Mouse (Mus musculus) bone marrow, adult 2 months (tissue): ENCODE measurements around the gene Psmb4. TPM values are rescaled to one million over a fixed set of nuclear protein-coding genes. Genes with fewer than 3 reads are reported as not detected.
A peak's percentile ranks its signal among the peaks of the same experiment; 100 is the strongest.

Source experiments
- H3K27ac ChIP-seq: fragments of 200-500 bp; 2 replicates; pipeline ENCODE4 v1.5.1; 2012; ENCODE audit warnings: low read depth, mild to moderate bottlenecking, control low read depth, inconsistent platforms, low read length; ENCODE audit not compliant: control insufficient read depth, poor library complexity, insufficient read depth
- H3K4me1 ChIP-seq: fragments of 200-500 bp; 2 replicates; pipeline ENCODE4 v1.6.1; 2011; ENCODE audit warnings: low read length; ENCODE audit not compliant: control insufficient read depth, insufficient read depth
- H3K4me3 ChIP-seq: fragments of 200-500 bp; replicated peaks from 2 replicates; pipeline ENCODE3; 2011; ENCODE audit warnings: mild to moderate bottlenecking, low read depth, low read length, control low read depth; ENCODE audit not compliant: control insufficient read depth
- CTCF ChIP-seq: fragments of 200-500 bp; IDR thresholded peaks from 2 replicates; pipeline ENCODE4 v1.5.1; 2011; ENCODE audit warnings: low read length, control low read depth; ENCODE audit not compliant: control insufficient read depth, insufficient read depth
- POLR2A ChIP-seq: fragments of 200-500 bp; IDR thresholded peaks from 2 replicates; pipeline ENCODE4 v1.6.1; 2011; ENCODE audit warnings: low read depth, mild to moderate bottlenecking, control low read depth, low read length, borderline replicate concordance; ENCODE audit not compliant: control insufficient read depth
- WGBS: fragments of 180-500 bp; shearing (Covaris S2); methylation state at CpG from one replicate; pipeline ENCODE4 v1.1.7; 2018; 5-methylcytosine and 5-hydroxymethylcytosine counted together
- polyA plus RNA-seq: library from polyadenylated mRNA; stranded (reverse); fragments of >200 nt; gene quantifications from 2 replicates; pipeline ENCODE4 v1.2.4, GENCODE M21; 2011; ENCODE audit warnings: low replicate concordance; ENCODE audit not compliant: missing spikeins, insufficient read depth, insufficient read length

The Psmb4 gene
- polyA plus RNA-seq, 1 experiment, result 443 TPM

- no peak for TF ChIP-seq CTCF
- no peak for TF ChIP-seq POLR2A
- H3K4me1 ChIP-seq, result no peaks in the 10 kb centered on the region
- H3K27ac ChIP-seq, result no peak overlapping the region
- H3K4me3 ChIP-seq, result no peak overlapping the region
- 24% methylated on average over 7 of the region's 7 CpGs for WGBS
Observed at GRCm38 (mm10) chr3:94902747-94903146, 16.0 kb upstream of the Psmb4 start.

GRCm38 (mm10) chr3:94894076-94894475 is 7.3 kb upstream of the Psmb4 start:
- H3K4me1 ChIP-seq, result no peaks in the 10 kb centered on the region
- no peak overlapping the region for H3K4me3 ChIP-seq
- H3K27ac ChIP-seq, result no peak overlapping the region
- WGBS, result 65% methylated on average over 3 of the region's 3 CpGs
- no peak for TF ChIP-seq POLR2A

GRCm38 (mm10) chr3:94888595-94888994 is 1.8 kb upstream of the Psmb4 start:
- 0 out of 2 replicates have a peak, but pooled peaks have one; percentile 10 for TF ChIP-seq CTCF
- TF ChIP-seq POLR2A, result no peak
- no peaks in the 10 kb centered on the region; the same call in 1 of the 2 replicates for H3K4me1 ChIP-seq
- no peak overlapping the region for H3K4me3 ChIP-seq
- no peak overlapping the region for H3K27ac ChIP-seq

- no peak for TF ChIP-seq CTCF
- TF ChIP-seq POLR2A, result no peak
- Histone ChIP-seq H3K4me1 (no peaks in the 10 kb centered on the region; the same call in 1 of the 2 replicates), H3K27ac (no peak overlapping the region), H3K4me3 (no peak overlapping the region)
- WGBS, result 84% methylated on average over 3 of the region's 3 CpGs
Observed at GRCm38 (mm10) chr3:94882579-94882978, 4.2 kb downstream of the Psmb4 start.

GRCm38 (mm10) chr3:94881840-94882239 is 4.9 kb downstream of the Psmb4 start:
- no peak for TF ChIP-seq CTCF
- no peak for TF ChIP-seq POLR2A
- Histone ChIP-seq H3K27ac (no peak overlapping the region), H3K4me1 (no peaks in the 10 kb centered on the region; the same call in 1 of the 2 replicates), H3K4me3 (no peak overlapping the region)
- WGBS, result 81% methylated on average over 4 of the region's 4 CpGs

GRCm38 (mm10) chr3:94878618-94879017 is 8.1 kb downstream of the Psmb4 start:
- TF ChIP-seq CTCF, result no peak
- no peak for TF ChIP-seq POLR2A
- WGBS, result 90% methylated on average over 6 of the region's 6 CpGs
- Histone ChIP-seq H3K4me3 (no peak overlapping the region), H3K4me1 (no peaks in the 10 kb centered on the region), H3K27ac (no peak overlapping the region)

- no peak for TF ChIP-seq CTCF
- TF ChIP-seq POLR2A, result no peak
- Histone ChIP-seq H3K4me3 (no peak overlapping the region), H3K4me1 (no peaks in the 10 kb centered on the region), H3K27ac (no peak overlapping the region)
- WGBS, result 96% methylated on average over 3 of the region's 3 CpGs
Observed at GRCm38 (mm10) chr3:94869011-94869410, 17.8 kb downstream of the Psmb4 start.

GRCm38 (mm10) chr3:94859471-94859870 is 27.3 kb downstream of the Psmb4 start:
- TF ChIP-seq CTCF, result no peak
- TF ChIP-seq POLR2A, result no peak
- Histone ChIP-seq H3K4me3 (no peak overlapping the region), H3K4me1 (no peaks in the 10 kb centered on the region), H3K27ac (no peak overlapping the region)
- 81% methylated on average over 2 of the region's 2 CpGs for WGBS

GRCm38 (mm10) chr3:94852215-94852614 is 34.5 kb downstream of the Psmb4 start:
- Histone ChIP-seq H3K4me1 (no peaks in the 10 kb centered on the region), H3K27ac (no peak overlapping the region), H3K4me3 (no peak overlapping the region)
- TF ChIP-seq CTCF, result no peak
- TF ChIP-seq POLR2A, result no peak
- 80% methylated on average over 3 of the region's 3 CpGs for WGBS

- H3K4me1 ChIP-seq, result no peaks in the 10 kb centered on the region
Observed at GRCm38 (mm10) chr3:94851731-94852130, 35.0 kb downstream of the Psmb4 start.

More at GRCm38 (mm10) chr3:94851731-94852130, 35.0 kb downstream of the Psmb4 start:
- TF ChIP-seq POLR2A (no peak), CTCF (no peak)
- H3K27ac ChIP-seq, result no peak overlapping the region
- no peak overlapping the region for H3K4me3 ChIP-seq
- WGBS, result 6% methylated on average over 3 of the region's 3 CpGs
